Mouse (Mus musculus) forebrain, postnatal 0 days (tissue): ENCODE results near the gene Cort. TPM values are rescaled to one million over a fixed set of nuclear protein-coding genes. Genes with fewer than 3 reads are reported as not detected.
"Not testable (repeated sequence)": the region's sequence is repeated elsewhere in the genome, so short reads cannot be mapped to it uniquely, and the experiment has no call there.

Source experiments
- ATAC-seq: fragments of 200-750 bp; cut with Nextera tagmentation; 2 replicates; pipeline ENCODE4 v1.8.0; 2017; ENCODE audit warnings: mild to moderate bottlenecking, moderate library complexity
- DNase-seq: peaks from one replicate; pipeline ENCODE4 v3.0.0-alpha.2; 2015
- H3K27ac ChIP-seq: fragments of 300-500 bp; sonication (generic); 2 replicates; pipeline ENCODE4 v1.5.1; 2014; ENCODE audit warnings: low read depth, mild to moderate bottlenecking, antibody characterized with exemption, low read length, moderate library complexity, mixed read lengths
- H3K27me3 ChIP-seq: fragments of 300-500 bp; sonication (generic); 2 replicates; pipeline ENCODE4 v1.6.1; 2014; ENCODE audit warnings: mild to moderate bottlenecking, low read length, mixed read lengths; ENCODE audit not compliant: insufficient read depth
- H3K36me3 ChIP-seq: fragments of 300-500 bp; sonication (generic); 2 replicates; pipeline ENCODE4 v1.6.1; 2014; ENCODE audit warnings: mild to moderate bottlenecking, moderate library complexity; ENCODE audit not compliant: insufficient read depth
- H3K4me1 ChIP-seq: fragments of 300-500 bp; sonication (generic); 2 replicates; pipeline ENCODE4 v1.6.1; 2014; ENCODE audit warnings: antibody characterized with exemption; ENCODE audit not compliant: insufficient read depth
- H3K4me2 ChIP-seq: fragments of 300-500 bp; sonication (generic); 2 replicates; pipeline ENCODE4 v1.6.1; 2014; ENCODE audit warnings: low read depth, mild to moderate bottlenecking, moderate library complexity
- H3K4me3 ChIP-seq: fragments of 300-500 bp; sonication (generic); 2 replicates; pipeline ENCODE4 v1.5.1; 2014; ENCODE audit warnings: low read depth, low read length, mixed read lengths
- H3K9ac ChIP-seq: fragments of 300-500 bp; sonication (generic); 2 replicates; pipeline ENCODE4 v1.6.1; 2014; ENCODE audit warnings: mild to moderate bottlenecking
- H3K9me3 ChIP-seq: fragments of 300-500 bp; sonication (generic); 2 replicates; pipeline ENCODE4 v1.6.1; 2016; ENCODE audit warnings: low read length
- CTCF ChIP-seq: sonication (generic); IDR thresholded peaks from 2 replicates; pipeline ENCODE4 v1.5.1; 2016; ENCODE audit warnings: antibody characterized with exemption, control low read depth, low read depth
- WGBS: fragments of 180-500 bp; shearing (Covaris S2); extraction: QIAGEN DNeasy Blood & Tissue Kit; methylation state at CpG from one replicate; pipeline ENCODE4 v1.1.7; 2014; 5-methylcytosine and 5-hydroxymethylcytosine counted together
- polyA plus RNA-seq: library from polyadenylated mRNA; unstranded; fragments of >200 nt; fragmentation: Nextera tagmentation; extraction: Ambion mirVana; gene quantifications from 2 replicates; pipeline ENCODE4 v1.2.1, GENCODE M21; 2015
- total RNA-seq: library from RNA; depleted of rRNA; stranded (reverse); fragments of >200 nt; gene quantifications from 2 replicates; pipeline ENCODE4 v1.2.3, GENCODE M21; 2014; rRNA removed

Cort gene
- total RNA-seq (4.5 and 7.5 TPM in 2 replicates), polyA plus RNA-seq (7.8 and 10.9 TPM in 2 replicates)

- Histone ChIP-seq H3K27ac (no peak within 1 kb of the TSS), H3K4me1 (no peaks in the 10 kb centered on the region), H3K36me3 (peaks cover 17% of the 10 kb centered on the region), H3K4me2 (no peak within 1 kb of the TSS), H3K9me3 (no peaks in the 10 kb centered on the region), H3K9ac (no peak within 1 kb of the TSS), H3K27me3 (no peaks in the 10 kb centered on the region), H3K4me3 (no peak within 1 kb of the TSS)
- DNase-seq (no peak), ATAC-seq (peak; percentile 66)
- no peak for TF ChIP-seq CTCF
- 78% methylated on average over 11 of the region's 11 CpGs for WGBS
Measured at GRCm38 (mm10) chr4:149126663-149127062, at the start of gene Cort. Gene Cort (minus strand): TSS chr4:149126763.

- ATAC-seq = no peak
- H3K27me3 ChIP-seq = no peaks in the 10 kb centered on the region
- H3K4me1 ChIP-seq = no peaks in the 10 kb centered on the region
- TF ChIP-seq CTCF = no peak
- H3K36me3 ChIP-seq = peaks cover 16% of the 10 kb centered on the region
- H3K4me3 ChIP-seq = no peak overlapping the region
- no peaks in the 10 kb centered on the region for H3K9me3 ChIP-seq
- no peak overlapping the region for H3K9ac ChIP-seq
- H3K27ac ChIP-seq = no peak overlapping the region
- no peak overlapping the region for H3K4me2 ChIP-seq
- no peak for DNase-seq
- 88% methylated on average over 6 of the region's 6 CpGs for WGBS
Measured at GRCm38 (mm10) chr4:149173661-149174060, 47.1 kb upstream of the Cort start.

GRCm38 (mm10) chr4:149172666-149173065 is 46.1 kb upstream of the Cort start:
- H3K9me3 ChIP-seq = no peaks in the 10 kb centered on the region
- DNase-seq (peak; percentile 28), ATAC-seq (no peak)
- no peak overlapping the region for H3K4me2 ChIP-seq
- 47% methylated on average over 2 of the region's 2 CpGs for WGBS
- H3K36me3 ChIP-seq = peaks cover 10% of the 10 kb centered on the region
- no peak overlapping the region for H3K4me3 ChIP-seq
- peak overlapping the region; percentile 21; the same call in 1 of the 2 replicates for H3K27ac ChIP-seq
- TF ChIP-seq CTCF = no peak
- no peaks in the 10 kb centered on the region for H3K4me1 ChIP-seq
- H3K9ac ChIP-seq = no peak overlapping the region
- no peaks in the 10 kb centered on the region for H3K27me3 ChIP-seq

DNA sequence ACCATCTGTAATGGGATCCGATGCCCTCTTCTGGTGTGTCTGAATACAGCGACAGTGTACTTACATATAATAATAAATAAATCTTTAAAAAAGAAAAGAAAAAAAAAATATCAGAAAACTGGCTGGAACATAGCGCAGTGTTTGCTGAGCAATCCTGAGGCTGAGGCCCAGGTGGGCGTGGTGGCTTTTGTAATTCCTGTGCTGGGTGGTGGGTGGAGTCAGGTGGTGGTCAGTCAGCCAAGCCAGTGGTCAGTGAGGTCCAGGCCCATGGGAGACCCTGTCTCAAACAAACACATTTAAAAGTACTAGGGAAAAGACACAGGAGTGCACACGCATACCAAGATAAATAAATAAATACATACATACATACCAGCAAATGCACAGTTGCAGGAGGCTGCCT is 45.5 kb upstream of the Cort start:
- no peak overlapping the region for H3K4me2 ChIP-seq
- TF ChIP-seq CTCF = no peak
- 84% methylated on average over 5 of the region's 5 CpGs for WGBS
- H3K9ac ChIP-seq = no peak overlapping the region
- H3K36me3 ChIP-seq = peaks cover 7% of the 10 kb centered on the region; the same call in 1 of the 2 replicates
- DNase-seq (no peak), ATAC-seq (no peak)
- H3K4me3 ChIP-seq = no peak overlapping the region
- no peaks in the 10 kb centered on the region for H3K27me3 ChIP-seq
- no peaks in the 10 kb centered on the region for H3K9me3 ChIP-seq
- no peaks in the 10 kb centered on the region for H3K4me1 ChIP-seq
- peak overlapping the region; percentile 21; the same call in 1 of the 2 replicates for H3K27ac ChIP-seq

DNA sequence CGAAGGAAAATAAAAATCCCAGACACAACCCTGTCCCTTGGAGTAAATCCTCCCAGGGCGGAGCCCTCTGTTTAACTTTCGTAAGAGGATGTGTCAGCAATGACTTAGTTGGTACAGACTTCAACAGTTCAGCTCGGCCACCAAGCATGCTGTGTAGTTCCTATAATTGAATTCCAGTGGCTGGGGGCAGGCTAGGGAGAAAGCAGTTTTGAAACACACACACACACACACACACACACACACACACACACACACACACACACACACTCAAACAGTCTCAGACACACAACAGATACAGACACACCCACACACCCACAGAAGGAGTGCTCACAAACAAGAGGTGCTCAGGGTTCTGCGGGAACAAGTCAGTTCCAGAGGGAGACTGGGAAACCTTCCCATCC is 45.0 kb upstream of the Cort start:
- Histone ChIP-seq H3K27me3 (no peaks in the 10 kb centered on the region), H3K4me2 (no peak overlapping the region), H3K9me3 (no peaks in the 10 kb centered on the region), H3K9ac (no peak overlapping the region), H3K27ac (no peak overlapping the region), H3K4me1 (no peaks in the 10 kb centered on the region), H3K4me3 (no peak overlapping the region), H3K36me3 (peaks cover 2% of the 10 kb centered on the region; the same call in 1 of the 2 replicates)
- ATAC-seq (no peak), DNase-seq (no peak)
- TF ChIP-seq CTCF = no peak
- 82% methylated on average over 5 of the region's 5 CpGs for WGBS

GRCm38 (mm10) chr4:149170394-149170931 is 43.9 kb upstream of the Cort start:
- WGBS = 73% methylated on average over 7 of the region's 7 CpGs
- no peak for TF ChIP-seq CTCF
- no peak overlapping the region for H3K27ac ChIP-seq
- H3K9ac ChIP-seq = no peak overlapping the region
- H3K4me1 ChIP-seq = peaks cover 3% of the 10 kb centered on the region; the same call in 1 of the 2 replicates
- H3K4me2 ChIP-seq = no peak overlapping the region
- no peaks in the 10 kb centered on the region for H3K36me3 ChIP-seq
- ATAC-seq (no peak), DNase-seq (no peak)
- no peak overlapping the region for H3K4me3 ChIP-seq
- no peaks in the 10 kb centered on the region for H3K27me3 ChIP-seq
- H3K9me3 ChIP-seq = no peaks in the 10 kb centered on the region

GRCm38 (mm10) chr4:149169926-149170325 is 43.4 kb upstream of the Cort start:
- H3K27ac ChIP-seq, H3K4me3 ChIP-seq, H3K4me2 ChIP-seq, H3K36me3 ChIP-seq, H3K9ac ChIP-seq, H3K4me1 ChIP-seq, DNase-seq, H3K27me3 ChIP-seq, H3K9me3 ChIP-seq, ATAC-seq: not testable (repeated sequence)
- 67% methylated on average over 7 of the region's 8 CpGs for WGBS
